Mouse (Mus musculus) heart, postnatal 0 days (tissue): ENCODE measurements around the gene Fcgr3. TPM values are rescaled to one million over a fixed set of nuclear protein-coding genes. Genes with fewer than 3 reads are reported as not detected.

Experiments used
- ATAC-seq: fragments of 200-750 bp; cut with Nextera tagmentation; 2 replicates; pipeline ENCODE4 v1.8.0; 2017; ENCODE audit warnings: low read depth, moderate number of reproducible peaks, moderate library complexity; ENCODE audit not compliant: insufficient read depth
- DNase-seq: peaks from one replicate; pipeline ENCODE4 v3.0.0-alpha.2; 2016; ENCODE audit warnings: low spot score
- H3K27ac ChIP-seq: fragments of 300-500 bp; sonication (generic); 2 replicates; pipeline ENCODE4 v1.5.1; 2014; ENCODE audit warnings: low read depth, mild to moderate bottlenecking
- H3K27me3 ChIP-seq: fragments of 300-500 bp; sonication (generic); 2 replicates; pipeline ENCODE4 v1.6.1; 2014; ENCODE audit warnings: low read length, mixed read lengths; ENCODE audit not compliant: control insufficient read depth, insufficient read depth
- H3K36me3 ChIP-seq: fragments of 300-500 bp; sonication (generic); replicated peaks from 2 replicates; pipeline ENCODE4 v1.6.1; 2014; ENCODE audit warnings: low read length, mixed read lengths; ENCODE audit not compliant: control insufficient read depth, insufficient read depth
- H3K4me1 ChIP-seq: fragments of 300-500 bp; sonication (generic); 2 replicates; pipeline ENCODE4 v1.6.1; 2014; ENCODE audit warnings: antibody characterized with exemption; ENCODE audit not compliant: control insufficient read depth, insufficient read depth
- H3K4me2 ChIP-seq: fragments of 300-500 bp; sonication (generic); 2 replicates; pipeline ENCODE4 v1.6.1; 2014; ENCODE audit warnings: low read depth, mild to moderate bottlenecking, low read length, moderate library complexity
- H3K4me3 ChIP-seq: fragments of 300-500 bp; sonication (generic); 2 replicates; pipeline ENCODE4 v1.5.1; 2014; ENCODE audit warnings: low read depth, low read length
- H3K9ac ChIP-seq: fragments of 300-500 bp; sonication (generic); replicated peaks from 2 replicates; pipeline ENCODE4 v1.6.1; 2014; ENCODE audit warnings: low read depth, low read length, mixed read lengths
- H3K9me3 ChIP-seq: fragments of 300-500 bp; sonication (generic); replicated peaks from 2 replicates; pipeline ENCODE4 v1.6.1; 2016; ENCODE audit warnings: low read length; ENCODE audit not compliant: control insufficient read depth
- CTCF ChIP-seq: IDR thresholded peaks from 2 replicates; pipeline ENCODE4 v1.5.1; 2016; ENCODE audit warnings: antibody characterized with exemption, control low read depth, low read depth
- EP300 ChIP-seq: IDR thresholded peaks from 2 replicates; pipeline ENCODE4 v1.6.1; 2016; ENCODE audit warnings: antibody characterized with exemption, low read depth
- WGBS: fragments of 180-500 bp; shearing (Covaris S2); extraction: QIAGEN DNeasy Blood & Tissue Kit; methylation state at CpG from one replicate; pipeline ENCODE4 v1.1.7; 2014; 5-methylcytosine and 5-hydroxymethylcytosine counted together
- polyA plus RNA-seq: library from polyadenylated mRNA; unstranded; fragments of >200 nt; fragmentation: Nextera tagmentation; extraction: Ambion mirVana; gene quantifications from 2 replicates; pipeline ENCODE4 v1.2.1, GENCODE M21; 2015
- total RNA-seq: library from RNA; depleted of rRNA; stranded (reverse); fragments of >200 nt; gene quantifications from 2 replicates; pipeline ENCODE4 v1.2.3, GENCODE M21; 2014; ENCODE audit warnings: low replicate concordance

The Fcgr3 gene
- total and polyA plus RNA-seq, 2 experiments from 2014 or later = 8.2 to 13.7 TPM

GRCm38 (mm10) chr1:171046501-171046900, 18.2 kb downstream of the Fcgr3 start:
- H3K4me3 ChIP-seq = no peak overlapping the region
- no peaks in the 10 kb centered on the region for H3K9me3 ChIP-seq
- TF ChIP-seq CTCF (no peak), EP300 (no peak)
- no peak overlapping the region for H3K4me2 ChIP-seq
- H3K27ac ChIP-seq = no peak overlapping the region
- 83% methylated on average over 3 of the region's 3 CpGs for WGBS
- ATAC-seq = no peak
- H3K27me3 ChIP-seq = no peaks in the 10 kb centered on the region
- DNase-seq = no peak
- H3K4me1 ChIP-seq = no peaks in the 10 kb centered on the region
- no peak overlapping the region for H3K9ac ChIP-seq
- H3K36me3 ChIP-seq = no peaks in the 10 kb centered on the region

- no peak for DNase-seq
- 8% methylated on average over 14 of the region's 14 CpGs for WGBS
- no peak for ATAC-seq
These were observed 19.7 kb downstream of the Fcgr3 start for GRCm38 (mm10) chr1:171045079-171045465.

DNA sequence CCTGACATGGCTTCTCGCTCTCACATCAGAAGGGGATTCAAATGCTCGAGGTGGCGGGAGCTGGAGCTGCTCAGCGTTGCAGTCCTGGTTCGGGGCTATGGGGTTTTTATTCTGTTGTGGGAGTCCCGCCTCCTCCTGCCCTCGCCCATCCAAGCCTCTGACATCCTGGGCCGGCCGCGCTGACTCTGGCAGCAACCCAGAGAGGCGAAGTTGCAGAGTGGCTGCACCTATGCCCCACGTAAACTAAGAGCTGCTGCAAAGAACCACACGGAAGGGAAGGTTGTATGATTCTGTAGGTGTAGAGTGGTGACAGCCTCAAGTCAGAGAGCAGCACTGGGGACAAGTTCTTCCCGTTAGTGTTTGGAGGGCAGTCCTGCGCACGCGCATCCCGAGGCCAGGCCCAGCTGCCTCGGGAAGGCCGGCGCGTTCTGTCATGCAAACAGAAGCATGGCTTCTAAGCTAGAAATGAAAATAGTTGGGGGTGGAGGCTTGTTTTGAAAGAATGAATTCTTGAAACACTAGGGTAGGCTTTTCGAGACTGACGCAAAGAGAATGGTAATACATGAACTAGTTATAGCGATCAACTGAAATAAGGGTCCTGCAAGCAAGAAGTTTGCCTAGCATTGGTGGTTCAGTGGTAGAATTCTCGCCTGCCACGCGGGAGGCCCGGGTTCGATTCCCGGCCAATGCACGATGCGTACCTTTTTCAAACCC, 20.2 kb downstream of the Fcgr3 start:
- 0 out of 2 replicates have a peak, but pooled peaks have one; percentile 7 for TF ChIP-seq CTCF
- no peak for TF ChIP-seq EP300
- DNase-seq (peak; percentile 86), ATAC-seq (peak; percentile 93)
- H3K27ac ChIP-seq = peak overlapping the region; percentile 81
- WGBS = under 1% methylated on average over 33 of the region's 33 CpGs
- peak overlapping the region; percentile 46 for H3K9ac ChIP-seq
- peak overlapping the region; percentile 64 for H3K4me2 ChIP-seq
- no peaks in the 10 kb centered on the region for H3K36me3 ChIP-seq
- H3K4me1 ChIP-seq = no peaks in the 10 kb centered on the region
- no peaks in the 10 kb centered on the region for H3K9me3 ChIP-seq
- H3K4me3 ChIP-seq = peak overlapping the region; percentile 64
- H3K27me3 ChIP-seq = no peaks in the 10 kb centered on the region

More at GRCm38 (mm10) chr1:171045079-171045465, 19.7 kb downstream of the Fcgr3 start:
- Histone ChIP-seq H3K4me2 (peak overlapping the region; percentile 64), H3K4me3 (peak overlapping the region; percentile 64), H3K4me1 (no peaks in the 10 kb centered on the region), H3K9ac (0 out of 2 replicates have a peak overlapping the region, but pooled peaks have one; percentile 20), H3K9me3 (no peaks in the 10 kb centered on the region), H3K27ac (peak overlapping the region; percentile 81; the same call in 1 of the 2 replicates), H3K36me3 (no peaks in the 10 kb centered on the region), H3K27me3 (no peaks in the 10 kb centered on the region)
- TF ChIP-seq CTCF (no peak), EP300 (no peak)

- no peak for ATAC-seq
- Histone ChIP-seq H3K36me3 (no peaks in the 10 kb centered on the region), H3K27ac (no peak overlapping the region), H3K27me3 (no peaks in the 10 kb centered on the region), H3K4me3 (peak overlapping the region; percentile 64), H3K4me1 (no peaks in the 10 kb centered on the region), H3K9me3 (no peaks in the 10 kb centered on the region), H3K4me2 (peak overlapping the region; percentile 64), H3K9ac (no peak overlapping the region)
- no peak for DNase-seq
- 72% methylated on average over 3 of the region's 3 CpGs for WGBS
- no peak for TF ChIP-seq EP300
- TF ChIP-seq CTCF = 0 out of 2 replicates have a peak, but pooled peaks have one; percentile 10
These were observed 21.1 kb downstream of the Fcgr3 start for GRCm38 (mm10) chr1:171043594-171044153.

DNA sequence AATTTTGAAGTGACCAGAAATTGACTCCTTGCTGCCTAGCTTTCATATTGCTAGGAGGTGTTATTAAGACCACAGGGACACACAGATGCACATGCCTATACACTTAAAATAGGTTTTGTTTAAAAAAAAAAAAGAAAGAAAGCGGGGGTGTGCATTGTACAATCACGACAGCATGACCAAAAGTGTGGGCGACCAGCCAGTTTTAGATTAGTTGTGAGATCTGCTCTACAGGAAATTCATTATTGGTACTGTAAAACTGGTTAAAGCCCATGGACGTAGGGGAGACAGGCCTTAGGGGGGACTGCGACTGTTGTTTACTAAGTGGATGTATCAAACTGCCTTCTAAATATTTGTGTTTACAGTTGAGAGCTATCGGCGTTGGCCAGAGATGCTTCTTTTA, 24.9 kb downstream of the Fcgr3 start:
- no peak for TF ChIP-seq CTCF
- no peak for TF ChIP-seq EP300
- Histone ChIP-seq H3K27ac (no peak overlapping the region), H3K9me3 (no peaks in the 10 kb centered on the region), H3K4me2 (no peak overlapping the region), H3K27me3 (0 out of 2 replicates have a peak, but pooled peaks cover 4% of the 10 kb centered on the region), H3K4me3 (no peak overlapping the region), H3K4me1 (0 out of 2 replicates have a peak, but pooled peaks cover 5% of the 10 kb centered on the region), H3K36me3 (no peaks in the 10 kb centered on the region), H3K9ac (no peak overlapping the region)
- ATAC-seq (no peak), DNase-seq (no peak)
- 71% methylated on average over 7 of the region's 7 CpGs for WGBS
